8 mouse cellular contexts compared by ENCODE assay signal in genomic region chr1:37448361-37449095, GRCm38 (mm10). TPM values are rescaled to one million over a fixed set of nuclear protein-coding genes. Genes with fewer than 3 reads are reported as not detected.
DNase-seq lines count a peak whose midpoint lies in the region; ATAC-seq and TF ChIP-seq lines count a peak whose summit lies in the region.

No protein-coding gene starts in this region.

- ATAC-seq in hindbrain, embryonic 11.5 days (ENCODE audit: low FRiP score), result no peak
- ATAC-seq in hindbrain, embryonic 16.5 days, result no peak
- ATAC-seq in forebrain, embryonic 15.5 days (replicated peaks), result no peak

- TF ChIP-seq CTCF in cortical plate, adult 2 months (IDR thresholded peaks at IDR 0.05; ENCODE audit: extremely low read depth, insufficient read depth, low read length), result peak; percentile 48

- H3K27ac ChIP-seq in hindbrain, embryonic 11.5 days (ENCODE audit: low read depth, low read length), result no peak overlapping the region
- H3K27ac ChIP-seq in hindbrain, embryonic 16.5 days (ENCODE audit: low read depth, low read length), result no peak overlapping the region
- no peak overlapping the region for H3K27ac ChIP-seq in cortical plate, adult 2 months (ENCODE audit: insufficient read depth, low read length)
- no peak overlapping the region for H3K27ac ChIP-seq in forebrain, embryonic 15.5 days (replicated peaks)

- no peak overlapping the region for H3K9ac ChIP-seq in hindbrain, embryonic 11.5 days (ENCODE audit: low read depth, low read length)
- no peak overlapping the region for H3K9ac ChIP-seq in hindbrain, embryonic 16.5 days (ENCODE audit: low read depth, low read length)
- H3K9ac ChIP-seq in forebrain, embryonic 15.5 days (replicated peaks), result no peak overlapping the region

- no peak for TF ChIP-seq POLR2A in cortical plate, adult 2 months (IDR thresholded peaks at IDR 0.05; ENCODE audit: extremely low read depth, insufficient read depth, low read length)

- no peaks in the 10 kb centered on the region for H3K4me1 ChIP-seq in hindbrain, embryonic 11.5 days (replicated peaks; ENCODE audit: control insufficient read depth, insufficient read depth, low read length)
- no peaks in the 10 kb centered on the region for H3K4me1 ChIP-seq in hindbrain, embryonic 16.5 days (ENCODE audit: control insufficient read depth, insufficient read depth, low read depth, low read length)
- no peaks in the 10 kb centered on the region for H3K4me1 ChIP-seq in cortical plate, adult 2 months (ENCODE audit: control insufficient read depth, insufficient read depth, low read length)
- no peaks in the 10 kb centered on the region for H3K4me1 ChIP-seq in forebrain, embryonic 15.5 days

- 82% methylated on average over 10 of the region's 10 CpGs for WGBS in hindbrain, embryonic 11.5 days
- 82% methylated on average over 10 of the region's 10 CpGs for WGBS in hindbrain, embryonic 16.5 days
- WGBS in forebrain, embryonic 15.5 days, result 82% methylated on average over 10 of the region's 10 CpGs

- H3K4me3 ChIP-seq in hindbrain, embryonic 11.5 days (ENCODE audit: low read depth, low read length), result no peak overlapping the region
- H3K4me3 ChIP-seq in hindbrain, embryonic 16.5 days (ENCODE audit: low read length), result no peak overlapping the region
- no peak overlapping the region for H3K4me3 ChIP-seq in cortical plate, adult 2 months (ENCODE audit: insufficient read depth, low read length)
- H3K4me3 ChIP-seq in forebrain, embryonic 15.5 days, result no peak overlapping the region

- H3K36me3 ChIP-seq in hindbrain, embryonic 11.5 days (ENCODE audit: control insufficient read depth, insufficient read depth, low read length), result no peaks in the 10 kb centered on the region
- H3K36me3 ChIP-seq in hindbrain, embryonic 16.5 days (ENCODE audit: control insufficient read depth, insufficient read depth, low read length), result peaks cover 17% of the 10 kb centered on the region
- peaks cover 8% of the 10 kb centered on the region for H3K36me3 ChIP-seq in forebrain, embryonic 15.5 days

- no peak overlapping the region for H3K4me2 ChIP-seq in hindbrain, embryonic 11.5 days (replicated peaks; ENCODE audit: low read depth, low read length)
- H3K4me2 ChIP-seq in hindbrain, embryonic 16.5 days (ENCODE audit: low read length), result no peak overlapping the region
- no peak overlapping the region for H3K4me2 ChIP-seq in forebrain, embryonic 15.5 days (replicated peaks)

- no peaks in the 10 kb centered on the region for H3K9me3 ChIP-seq in hindbrain, embryonic 11.5 days (ENCODE audit: control insufficient read depth, low read length)
- no peaks in the 10 kb centered on the region for H3K9me3 ChIP-seq in hindbrain, embryonic 16.5 days (ENCODE audit: control insufficient read depth, low read length)
- H3K9me3 ChIP-seq in forebrain, embryonic 15.5 days, result no peaks in the 10 kb centered on the region

- H3K27me3 ChIP-seq in hindbrain, embryonic 11.5 days (ENCODE audit: control insufficient read depth, insufficient read depth, low read length), result no peaks in the 10 kb centered on the region
- H3K27me3 ChIP-seq in hindbrain, embryonic 16.5 days (replicated peaks; ENCODE audit: control insufficient read depth, insufficient read depth, low read length), result no peaks in the 10 kb centered on the region
- no peaks in the 10 kb centered on the region for H3K27me3 ChIP-seq in forebrain, embryonic 15.5 days

- DNase-seq in hindbrain, embryonic 11.5 days (ENCODE audit: low spot score), result peak; percentile 58
- DNase-seq in 3T3-L1 (ENCODE audit: low read depth, low spot score) (peak; percentile 37), MEL-GATA-1-ER (ENCODE audit: extremely low read depth, low read depth) (peak; percentile 24)
- peak; percentile 48 to 84 for DNase-seq in kidney, postnatal 36 days
- DNase-seq in ovary, postnatal 14 days (ENCODE audit: low spot score), result peak; percentile 45

RNA-seq across cellular contexts. Expression of gene Unc50, which starts 18.6 kb away (rescaled TPM):
- 121 and 128 TPM in 2 replicates for polyA plus RNA-seq in hindbrain, embryonic 11.5 days (2014; fragmentation: Nextera tagmentation; extraction: Ambion mirVana)
- polyA plus RNA-seq in hindbrain, embryonic 16.5 days (2015; fragmentation: Nextera tagmentation; extraction: Ambion mirVana), result 122 and 127 TPM in 2 replicates
- polyA plus RNA-seq in cortical plate, adult 2 months (2012; rRNA removed), result 82.7 and 85.5 TPM in 2 replicates
- polyA plus RNA-seq in forebrain, embryonic 15.5 days (2015; fragmentation: Nextera tagmentation; extraction: Ambion mirVana), result 126 and 128 TPM in 2 replicates

RNA-seq across cellular contexts. Expression of gene Coa5, which starts 18.6 kb away (rescaled TPM):
- polyA plus RNA-seq in hindbrain, embryonic 11.5 days (2014; fragmentation: Nextera tagmentation; extraction: Ambion mirVana), result 56.8 and 58.2 TPM in 2 replicates
- 60.4 and 66.2 TPM in 2 replicates for polyA plus RNA-seq in hindbrain, embryonic 16.5 days (2015; fragmentation: Nextera tagmentation; extraction: Ambion mirVana)
- 65.3 and 71.6 TPM in 2 replicates for polyA plus RNA-seq in cortical plate, adult 2 months (2012; rRNA removed)
- 53.0 and 56.6 TPM in 2 replicates for polyA plus RNA-seq in forebrain, embryonic 15.5 days (2015; fragmentation: Nextera tagmentation; extraction: Ambion mirVana)
